Comparison of ENCODE assay signal across 21 mouse cellular contexts in genomic region chr14:61945659-61946058, GRCm38 (mm10).
A peak's percentile ranks its signal among the peaks of the same experiment; 100 is the strongest.
DNase-seq lines count a peak whose midpoint lies in the region; ATAC-seq and TF ChIP-seq lines count a peak whose summit lies in the region.
"Had no signal": no experiment of that assay in that cellular context is flagged by ENCODE, and none has a peak within 500 bp of the region (broad histone marks: within the 10 kb centered on the region; RNA-seq: fewer than 3 reads in every experiment).

No protein-coding gene starts in this region.

- WGBS in forebrain, embryonic 15.5 days, result 24% methylated on average over 5 of the region's 5 CpGs
- WGBS in forebrain, embryonic 11.5 days, result 48% methylated on average over 5 of the region's 5 CpGs
- 46% methylated on average over 5 of the region's 5 CpGs for WGBS in hindbrain, embryonic 10.5 days
- WGBS in hindbrain, postnatal 0 days, result 28% methylated on average over 5 of the region's 5 CpGs
- WGBS in lung, embryonic 15.5 days, result 24% methylated on average over 5 of the region's 5 CpGs

- H3K27me3 ChIP-seq in forebrain, embryonic 15.5 days, result no peaks in the 10 kb centered on the region
- no peaks in the 10 kb centered on the region for H3K27me3 ChIP-seq in forebrain, embryonic 11.5 days (ENCODE audit: control insufficient read depth, insufficient read depth, low read length)
- no peaks in the 10 kb centered on the region for H3K27me3 ChIP-seq in hindbrain, embryonic 10.5 days (ENCODE audit: insufficient read depth, poor library complexity, severe bottlenecking)
- no peaks in the 10 kb centered on the region for H3K27me3 ChIP-seq in hindbrain, postnatal 0 days (ENCODE audit: insufficient read depth, low read length)
- H3K27me3 ChIP-seq in lung, embryonic 15.5 days, result no peaks in the 10 kb centered on the region
- H3K27me3 ChIP-seq: embryonic facial prominence, embryonic 12.5 days; heart, embryonic 15.5 days; Patski had no signal

- no peak overlapping the region for H3K9ac ChIP-seq in forebrain, embryonic 15.5 days (replicated peaks)
- H3K9ac ChIP-seq in forebrain, embryonic 11.5 days (ENCODE audit: low read length), result no peak overlapping the region
- no peak overlapping the region for H3K9ac ChIP-seq in hindbrain, postnatal 0 days (replicated peaks; ENCODE audit: low read length)
- no peak overlapping the region for H3K9ac ChIP-seq in lung, embryonic 15.5 days
- H3K9ac ChIP-seq: embryonic facial prominence, embryonic 12.5 days; heart, embryonic 15.5 days; hindbrain, embryonic 14.5 days had no signal

- no peak for TF ChIP-seq CTCF in hindbrain, postnatal 0 days (IDR thresholded peaks at IDR 0.05; ENCODE audit: low read depth)

- H3K4me3 ChIP-seq in forebrain, embryonic 15.5 days, result no peak overlapping the region
- H3K4me3 ChIP-seq in forebrain, embryonic 11.5 days (ENCODE audit: low read depth, low read length), result no peak overlapping the region
- H3K4me3 ChIP-seq in hindbrain, embryonic 10.5 days, result no peak overlapping the region
- no peak overlapping the region for H3K4me3 ChIP-seq in hindbrain, postnatal 0 days (ENCODE audit: low read length)
- no peak overlapping the region for H3K4me3 ChIP-seq in lung, embryonic 15.5 days
- H3K4me3 ChIP-seq: embryonic facial prominence, embryonic 12.5 days; heart, adult 2 months; heart, embryonic 15.5 days had no signal

- H3K36me3 ChIP-seq in forebrain, embryonic 15.5 days, result no peaks in the 10 kb centered on the region
- H3K36me3 ChIP-seq in forebrain, embryonic 11.5 days (ENCODE audit: control insufficient read depth, insufficient read depth, low read length), result no peaks in the 10 kb centered on the region
- H3K36me3 ChIP-seq in hindbrain, embryonic 10.5 days, result no peaks in the 10 kb centered on the region
- H3K36me3 ChIP-seq in hindbrain, postnatal 0 days (ENCODE audit: insufficient read depth, low read length), result no peaks in the 10 kb centered on the region
- no peaks in the 10 kb centered on the region for H3K36me3 ChIP-seq in lung, embryonic 15.5 days
- H3K36me3 ChIP-seq: embryonic facial prominence, embryonic 12.5 days; heart, embryonic 15.5 days had no signal

- DNase-seq in forebrain, embryonic 11.5 days (ENCODE audit: low spot score), result no peak
- DNase-seq in hindbrain, embryonic 10.5 days (ENCODE audit: low spot score), result no peak
- DNase-seq in hindbrain, postnatal 0 days (ENCODE audit: low spot score), result no peak
- DNase-seq in lung, postnatal 25 days (ENCODE audit: low spot score), result no peak
- no peak for DNase-seq in adrenal gland, postnatal 36 days
- DNase-seq: adrenal gland, postnatal 14 days; cerebellum, adult 11 months; cerebellum, adult 8-10 months; cerebellum, postnatal 14 days; gastrocnemius, postnatal 14 days; heart, adult 2 months; heart, postnatal 14 days; kidney, adult 11 months had no signal

- H3K9me3 ChIP-seq in forebrain, embryonic 15.5 days, result no peaks in the 10 kb centered on the region
- H3K9me3 ChIP-seq in forebrain, embryonic 11.5 days (ENCODE audit: control insufficient read depth, low read length), result no peaks in the 10 kb centered on the region
- H3K9me3 ChIP-seq in hindbrain, embryonic 10.5 days, result no peaks in the 10 kb centered on the region
- H3K9me3 ChIP-seq in hindbrain, postnatal 0 days (ENCODE audit: low read length), result no peaks in the 10 kb centered on the region
- no peaks in the 10 kb centered on the region for H3K9me3 ChIP-seq in lung, embryonic 15.5 days
- H3K9me3 ChIP-seq: embryonic facial prominence, embryonic 12.5 days; heart, embryonic 15.5 days had no signal

- H3K27ac ChIP-seq in forebrain, embryonic 15.5 days (replicated peaks), result no peak overlapping the region
- no peak overlapping the region for H3K27ac ChIP-seq in forebrain, embryonic 11.5 days (ENCODE audit: low read depth, low read length)
- 0 out of 2 replicates have a peak overlapping the region, but pooled peaks have one; percentile 35 for H3K27ac ChIP-seq in hindbrain, embryonic 10.5 days
- no peak overlapping the region for H3K27ac ChIP-seq in hindbrain, postnatal 0 days
- no peak overlapping the region for H3K27ac ChIP-seq in lung, embryonic 15.5 days
- H3K27ac ChIP-seq: embryonic facial prominence, embryonic 12.5 days; heart, adult 2 months; heart, embryonic 15.5 days; hindbrain, embryonic 14.5 days had no signal

- ATAC-seq in forebrain, embryonic 15.5 days (replicated peaks), result 0 out of 2 replicates have a peak, but pooled peaks have one; percentile 46
- no peak for ATAC-seq in forebrain, embryonic 11.5 days (replicated peaks; ENCODE audit: low FRiP score)
- no peak for ATAC-seq in hindbrain, postnatal 0 days
- peak; percentile 67; the same call in 1 of the 2 replicates for ATAC-seq in lung, embryonic 15.5 days (ENCODE audit: borderline replicate concordance, extremely low read depth, low FRiP score, low TSS enrichment)
- ATAC-seq: activated CD4-positive, CD25-positive, alpha-beta regulatory T cell, adult 4 months; Patski had no signal

- no peak overlapping the region for H3K4me2 ChIP-seq in forebrain, embryonic 15.5 days (replicated peaks)
- no peak overlapping the region for H3K4me2 ChIP-seq in forebrain, embryonic 11.5 days (ENCODE audit: low read depth, low read length, severe bottlenecking)
- H3K4me2 ChIP-seq in hindbrain, postnatal 0 days (ENCODE audit: low read depth, low read length), result no peak overlapping the region
- H3K4me2 ChIP-seq in lung, embryonic 15.5 days, result no peak overlapping the region
- H3K4me2 ChIP-seq: embryonic facial prominence, embryonic 12.5 days; heart, embryonic 11.5 days; heart, embryonic 15.5 days; hindbrain, embryonic 14.5 days had no signal

- peaks cover 19% of the 10 kb centered on the region; the same call in 1 of the 2 replicates for H3K4me1 ChIP-seq in forebrain, embryonic 15.5 days
- no peaks in the 10 kb centered on the region for H3K4me1 ChIP-seq in forebrain, embryonic 11.5 days (replicated peaks; ENCODE audit: control insufficient read depth, insufficient read depth, low read length)
- H3K4me1 ChIP-seq in hindbrain, embryonic 10.5 days (replicated peaks), result peaks cover 24% of the 10 kb centered on the region
- H3K4me1 ChIP-seq in hindbrain, postnatal 0 days (ENCODE audit: insufficient read depth, low read length), result no peaks in the 10 kb centered on the region
- H3K4me1 ChIP-seq in lung, embryonic 15.5 days, result peaks cover 13% of the 10 kb centered on the region
- H3K4me1 ChIP-seq: heart, embryonic 15.5 days had no signal

Comparison
In these comparisons a context has a peak if more than half of its experiments do, and no peak if none do; other contexts are left out.
1. ATAC-seq: peak in forebrain, embryonic 15.5 days (single experiment) and lung, embryonic 15.5 days (single experiment); none in forebrain, embryonic 11.5 days (single experiment) and hindbrain, postnatal 0 days (single experiment).